Mouse (Mus musculus) forebrain, embryonic 10.5 days (tissue): Measurements from ENCODE around the gene Spo11. TPM values are rescaled to one million over a fixed set of nuclear protein-coding genes. Genes with fewer than 3 reads are reported as not detected.
A peak's percentile ranks its signal among the peaks of the same experiment; 100 is the strongest.

Experiments used
- DNase-seq: peaks from one replicate; pipeline ENCODE4 v3.0.0-alpha.2; 2017; ENCODE audit warnings: low spot score; ENCODE audit errors: extremely low spot score
- H3K27ac ChIP-seq: fragments of 300-500 bp; sonication (generic); 2 replicates; pipeline ENCODE4 v1.5.1; 2016; ENCODE audit warnings: mild to moderate bottlenecking
- H3K27me3 ChIP-seq: fragments of 300-500 bp; sonication (generic); 2 replicates; pipeline ENCODE4 v1.6.1; 2016; ENCODE audit warnings: mild to moderate bottlenecking; ENCODE audit not compliant: poor library complexity, severe bottlenecking
- H3K36me3 ChIP-seq: fragments of 300-500 bp; sonication (generic); replicated peaks from 2 replicates; pipeline ENCODE4 v1.6.1; 2016; ENCODE audit warnings: mild to moderate bottlenecking, moderate library complexity
- H3K4me1 ChIP-seq: fragments of 300-500 bp; sonication (generic); 2 replicates; pipeline ENCODE4 v1.6.1; 2016
- H3K4me3 ChIP-seq: fragments of 300-500 bp; sonication (generic); 2 replicates; pipeline ENCODE4 v1.5.1; 2016; ENCODE audit warnings: mild to moderate bottlenecking, moderate library complexity
- H3K9me3 ChIP-seq: fragments of 300-500 bp; sonication (generic); 2 replicates; pipeline ENCODE4 v1.6.1; 2016; ENCODE audit warnings: mild to moderate bottlenecking, moderate library complexity
- WGBS: fragments of 180-500 bp; shearing (Covaris S2); methylation state at CpG from one replicate; pipeline ENCODE4 v1.1.7; 2016; 5-methylcytosine and 5-hydroxymethylcytosine counted together
- polyA plus RNA-seq: library from polyadenylated mRNA; unstranded; fragments of >200 nt; fragmentation: Nextera tagmentation; extraction: Ambion mirVana; gene quantifications from 2 replicates; pipeline ENCODE4 v1.2.1, GENCODE M21; 2016

Spo11 gene
- polyA plus RNA-seq, 1 experiment from 2014 or later, result 0.73 TPM

- H3K4me1 ChIP-seq, result peaks cover 56% of the 10 kb centered on the region
- H3K4me3 ChIP-seq, result no peak overlapping the region
- H3K27me3 ChIP-seq, result no peaks in the 10 kb centered on the region
- no peaks in the 10 kb centered on the region for H3K9me3 ChIP-seq
- no peak overlapping the region for H3K27ac ChIP-seq
- H3K36me3 ChIP-seq, result peaks cover 100% of the 10 kb centered on the region
- 90% methylated on average over 3 of the region's 3 CpGs for WGBS
- DNase-seq, result no peak
Observed at GRCm38 (mm10) chr2:173028508-173029031, 51.1 kb downstream of the Spo11 start.

- no peak overlapping the region for H3K4me3 ChIP-seq
- H3K9me3 ChIP-seq, result no peaks in the 10 kb centered on the region
- H3K4me1 ChIP-seq, result peaks cover 42% of the 10 kb centered on the region
- peaks cover 100% of the 10 kb centered on the region for H3K36me3 ChIP-seq
- no peak for DNase-seq
- no peak overlapping the region for H3K27ac ChIP-seq
- no peaks in the 10 kb centered on the region for H3K27me3 ChIP-seq
- 81% methylated on average over 12 of the region's 12 CpGs for WGBS
Observed at GRCm38 (mm10) chr2:173030591-173031338, 53.3 kb downstream of the Spo11 start.

GRCm38 (mm10) chr2:173033531-173033930 lies 56.0 kb downstream of the Spo11 start:
- Histone ChIP-seq H3K9me3 (no peaks in the 10 kb centered on the region), H3K27me3 (no peaks in the 10 kb centered on the region), H3K4me3 (no peak overlapping the region), H3K4me1 (peaks cover 21% of the 10 kb centered on the region; the same call in 1 of the 2 replicates), H3K36me3 (peaks cover 81% of the 10 kb centered on the region), H3K27ac (no peak overlapping the region)
- no peak for DNase-seq
- 93% methylated on average over 13 of the region's 13 CpGs for whole genome bisulfite sequencing

- peaks cover 67% of the 10 kb centered on the region for H3K36me3 ChIP-seq
- no peaks in the 10 kb centered on the region for H3K9me3 ChIP-seq
- peaks cover 16% of the 10 kb centered on the region; the same call in 1 of the 2 replicates for H3K4me1 ChIP-seq
- H3K27ac ChIP-seq, result 0 out of 2 replicates have a peak overlapping the region, but pooled peaks have one; percentile 4
- WGBS, result 77% methylated on average over 4 of the region's 4 CpGs
- H3K27me3 ChIP-seq, result no peaks in the 10 kb centered on the region
- H3K4me3 ChIP-seq, result no peak overlapping the region
- DNase-seq, result no peak
Observed at GRCm38 (mm10) chr2:173034998-173035397, 57.5 kb downstream of the Spo11 start.

- Histone ChIP-seq H3K9me3 (no peaks in the 10 kb centered on the region), H3K27me3 (no peaks in the 10 kb centered on the region), H3K27ac (peak overlapping the region; percentile 48; the same call in 1 of the 2 replicates), H3K4me3 (no peak overlapping the region), H3K4me1 (peaks cover 16% of the 10 kb centered on the region; the same call in 1 of the 2 replicates), H3K36me3 (peaks cover 60% of the 10 kb centered on the region)
- DNase-seq, result no peak
- 93% methylated on average over 5 of the region's 5 CpGs for WGBS
Observed at GRCm38 (mm10) chr2:173035653-173036052, 58.2 kb downstream of the Spo11 start.

- peaks cover 16% of the 10 kb centered on the region; the same call in 1 of the 2 replicates for H3K4me1 ChIP-seq
- no peaks in the 10 kb centered on the region for H3K27me3 ChIP-seq
- 90% methylated on average over 5 of the region's 5 CpGs for WGBS
- H3K9me3 ChIP-seq, result no peaks in the 10 kb centered on the region
- peaks cover 56% of the 10 kb centered on the region for H3K36me3 ChIP-seq
- DNase-seq, result no peak
- H3K27ac ChIP-seq, result peak overlapping the region; percentile 48; the same call in 1 of the 2 replicates
- no peak overlapping the region for H3K4me3 ChIP-seq
Observed at GRCm38 (mm10) chr2:173036055-173036454, 58.6 kb downstream of the Spo11 start.

- WGBS, result 72% methylated on average over 4 of the region's 4 CpGs
- Histone ChIP-seq H3K27ac (0 out of 2 replicates have a peak overlapping the region, but pooled peaks have one; percentile 48), H3K4me1 (peaks cover 16% of the 10 kb centered on the region; the same call in 1 of the 2 replicates), H3K36me3 (peaks cover 51% of the 10 kb centered on the region), H3K9me3 (no peaks in the 10 kb centered on the region), H3K27me3 (no peaks in the 10 kb centered on the region), H3K4me3 (no peak overlapping the region)
- no peak for DNase-seq
Observed at GRCm38 (mm10) chr2:173036611-173037010, 59.1 kb downstream of the Spo11 start.

GRCm38 (mm10) chr2:173037347-173037746 lies 59.8 kb downstream of the Spo11 start:
- Histone ChIP-seq H3K4me3 (no peak overlapping the region), H3K9me3 (no peaks in the 10 kb centered on the region), H3K27ac (no peak overlapping the region), H3K27me3 (no peaks in the 10 kb centered on the region), H3K36me3 (peaks cover 43% of the 10 kb centered on the region), H3K4me1 (peaks cover 17% of the 10 kb centered on the region)
- WGBS, result 83% methylated on average over 5 of the region's 5 CpGs
- no peak for DNase-seq

- no peak for DNase-seq
- WGBS, result 79% methylated on average over 7 of the region's 7 CpGs
- H3K4me3 ChIP-seq, result no peak overlapping the region
- no peaks in the 10 kb centered on the region for H3K9me3 ChIP-seq
- H3K27ac ChIP-seq, result peak overlapping the region; percentile 46
- no peaks in the 10 kb centered on the region for H3K27me3 ChIP-seq
- H3K4me1 ChIP-seq, result peaks cover 21% of the 10 kb centered on the region
- H3K36me3 ChIP-seq, result peaks cover 37% of the 10 kb centered on the region
Observed at GRCm38 (mm10) chr2:173037827-173038607, 60.5 kb downstream of the Spo11 start.

- no peaks in the 10 kb centered on the region for H3K9me3 ChIP-seq
- H3K36me3 ChIP-seq, result peaks cover 26% of the 10 kb centered on the region
- H3K4me3 ChIP-seq, result no peak overlapping the region
- no peak overlapping the region for H3K27ac ChIP-seq
- peaks cover 24% of the 10 kb centered on the region for H3K4me1 ChIP-seq
- H3K27me3 ChIP-seq, result no peaks in the 10 kb centered on the region
- no peak for DNase-seq
- WGBS, result 94% methylated on average over 4 of the region's 4 CpGs
Observed at GRCm38 (mm10) chr2:173039041-173039440, 61.5 kb downstream of the Spo11 start.

- H3K4me1 ChIP-seq, result peaks cover 16% of the 10 kb centered on the region
- H3K36me3 ChIP-seq, result peaks cover 9% of the 10 kb centered on the region
- H3K27me3 ChIP-seq, result no peaks in the 10 kb centered on the region
- H3K27ac ChIP-seq, result no peak overlapping the region
- H3K9me3 ChIP-seq, result no peaks in the 10 kb centered on the region
- 91% methylated on average over 3 of the region's 3 CpGs for WGBS
- no peak for DNase-seq
- H3K4me3 ChIP-seq, result no peak overlapping the region
Observed at GRCm38 (mm10) chr2:173040803-173041202, 63.3 kb downstream of the Spo11 start.

GRCm38 (mm10) chr2:173041242-173041641 lies 63.7 kb downstream of the Spo11 start:
- no peak overlapping the region for H3K4me3 ChIP-seq
- 77% methylated on average over 5 of the region's 5 CpGs for WGBS
- H3K27ac ChIP-seq, result 0 out of 2 replicates have a peak overlapping the region, but pooled peaks have one; percentile 20
- no peaks in the 10 kb centered on the region for H3K27me3 ChIP-seq
- DNase-seq, result no peak
- H3K4me1 ChIP-seq, result peaks cover 13% of the 10 kb centered on the region
- peaks cover 4% of the 10 kb centered on the region for H3K36me3 ChIP-seq
- no peaks in the 10 kb centered on the region for H3K9me3 ChIP-seq
